Mouse (Mus musculus): ENCODE measurements around the gene Babam2. TPM values are rescaled to one million over a fixed set of nuclear protein-coding genes. Genes with fewer than 3 reads are reported as not detected.

The Babam2 gene
- polyA plus RNA-seq, 1 experiment from 2014 or later, result 53.2 TPM

DNA sequence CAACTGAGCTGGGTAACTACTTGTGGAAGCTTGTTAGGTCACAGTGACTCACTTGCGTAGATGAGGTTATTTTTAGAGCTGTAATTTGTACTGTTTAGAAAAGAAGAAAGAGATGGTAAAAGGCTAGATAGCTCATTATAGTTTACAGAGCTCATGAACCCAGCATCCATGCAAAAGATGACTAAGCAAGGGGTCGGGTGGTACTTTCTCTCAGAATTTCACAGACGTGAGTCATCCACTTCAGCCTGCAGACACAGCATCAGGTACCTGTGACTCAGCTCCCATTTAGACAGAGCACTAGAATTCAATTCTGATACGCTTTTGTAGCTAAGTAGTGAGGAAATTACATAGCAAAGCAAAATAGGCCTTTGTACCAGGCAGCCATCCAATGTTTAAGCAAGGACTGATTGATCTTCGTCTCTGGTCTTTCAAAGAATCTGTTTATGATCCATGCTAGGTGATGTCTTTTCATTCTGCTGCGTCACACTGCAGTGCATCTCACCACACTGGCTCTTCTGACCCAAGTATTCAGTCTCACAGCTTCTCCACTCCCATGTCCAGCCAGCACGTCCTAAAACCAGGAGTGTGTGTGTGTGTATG, 338.3 kb downstream of the Babam2 start:
- 77% methylated on average over 7 of the region's 7 CpGs for WGBS
- H3K9ac ChIP-seq, result no peak overlapping the region
- no peaks in the 10 kb centered on the region for H3K9me3 ChIP-seq
- H3K36me3 ChIP-seq (replicated peaks), result no peaks in the 10 kb centered on the region
- H3K27ac ChIP-seq, result no peak overlapping the region
- no peak overlapping the region for H3K4me2 ChIP-seq
- no peak for ATAC-seq (replicated peaks)
- H3K4me3 ChIP-seq, result no peak overlapping the region
- no peaks in the 10 kb centered on the region for H3K27me3 ChIP-seq (replicated peaks)
- H3K4me1 ChIP-seq, result no peaks in the 10 kb centered on the region

DNA sequence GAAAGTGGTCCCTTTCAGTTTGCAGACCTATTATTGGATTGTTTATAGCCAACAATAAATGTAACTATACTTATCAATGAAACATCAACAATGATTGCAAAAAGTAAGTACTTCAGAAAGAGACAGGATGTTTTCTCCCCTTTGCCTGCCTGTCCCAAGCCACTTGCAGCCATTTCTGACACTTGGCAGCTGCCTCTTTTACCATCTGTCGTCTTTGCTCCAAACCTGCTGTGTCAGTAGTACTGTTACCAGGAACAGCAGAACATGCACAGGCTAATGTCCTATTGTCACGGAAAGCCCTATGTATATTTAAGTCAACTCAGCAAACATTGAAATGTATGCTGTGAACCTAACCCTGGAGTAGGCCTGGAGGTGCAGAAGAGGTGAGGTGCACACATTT, 339.4 kb downstream of the Babam2 start:
- Histone ChIP-seq H3K27me3 (replicated peaks) (no peaks in the 10 kb centered on the region), H3K4me3 (no peak overlapping the region), H3K27ac (no peak overlapping the region), H3K9ac (no peak overlapping the region), H3K36me3 (replicated peaks) (no peaks in the 10 kb centered on the region), H3K4me1 (no peaks in the 10 kb centered on the region), H3K9me3 (no peaks in the 10 kb centered on the region), H3K4me2 (no peak overlapping the region)
- ATAC-seq (replicated peaks), result no peak
- WGBS, result 78% methylated on average over 2 of the region's 2 CpGs

DNA sequence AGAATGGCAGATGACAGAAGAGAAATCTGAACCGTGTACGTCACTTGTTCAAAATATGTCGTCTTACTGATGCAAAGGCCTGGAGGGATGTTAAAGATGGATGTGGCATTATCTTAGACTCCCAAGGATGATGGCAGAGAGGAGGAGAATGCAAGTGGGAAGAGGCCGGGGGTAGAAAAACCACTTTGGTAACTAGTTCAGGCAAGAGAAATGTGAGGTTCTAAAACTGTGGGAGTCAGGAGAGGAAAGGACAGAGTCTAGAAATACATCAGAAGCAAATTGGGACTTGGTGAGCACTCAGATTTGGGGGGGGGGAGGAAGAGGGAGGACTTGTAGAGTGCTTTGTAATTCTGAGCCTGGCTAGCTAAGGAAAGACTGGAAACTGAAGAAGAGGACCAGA, 340.1 kb downstream of the Babam2 start:
- Histone ChIP-seq H3K4me1 (no peaks in the 10 kb centered on the region), H3K9ac (no peak overlapping the region), H3K4me2 (no peak overlapping the region), H3K4me3 (no peak overlapping the region), H3K36me3 (replicated peaks) (no peaks in the 10 kb centered on the region), H3K27ac (no peak overlapping the region), H3K27me3 (replicated peaks) (no peaks in the 10 kb centered on the region), H3K9me3 (no peaks in the 10 kb centered on the region)
- 93% methylated on average over 4 of the region's 4 CpGs for WGBS
- no peak for ATAC-seq (replicated peaks)

DNA sequence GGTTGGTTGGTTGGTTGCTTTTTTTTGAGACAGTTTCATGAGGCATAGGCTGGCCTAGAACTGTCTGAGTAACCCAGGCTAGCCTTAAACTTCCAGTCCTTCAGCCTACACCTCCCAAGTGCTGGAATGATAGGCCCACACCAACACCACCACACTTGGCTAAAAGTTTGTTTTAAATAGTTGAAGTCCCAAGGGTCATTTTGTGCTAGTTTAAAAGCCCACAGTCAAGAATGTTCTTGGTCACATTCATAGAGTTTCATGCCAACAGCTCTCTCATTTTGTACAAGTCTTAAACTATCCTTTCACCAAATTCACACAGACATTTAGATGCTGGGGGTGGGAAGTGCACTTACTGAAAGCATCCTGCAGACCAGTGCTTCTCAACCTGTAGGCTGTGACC, 341.5 kb downstream of the Babam2 start:
- Histone ChIP-seq H3K4me2 (no peak overlapping the region), H3K4me3 (no peak overlapping the region), H3K27me3 (replicated peaks) (no peaks in the 10 kb centered on the region), H3K9ac (no peak overlapping the region), H3K27ac (no peak overlapping the region), H3K9me3 (no peaks in the 10 kb centered on the region), H3K4me1 (no peaks in the 10 kb centered on the region), H3K36me3 (replicated peaks) (no peaks in the 10 kb centered on the region)
- ATAC-seq (replicated peaks), result no peak

DNA sequence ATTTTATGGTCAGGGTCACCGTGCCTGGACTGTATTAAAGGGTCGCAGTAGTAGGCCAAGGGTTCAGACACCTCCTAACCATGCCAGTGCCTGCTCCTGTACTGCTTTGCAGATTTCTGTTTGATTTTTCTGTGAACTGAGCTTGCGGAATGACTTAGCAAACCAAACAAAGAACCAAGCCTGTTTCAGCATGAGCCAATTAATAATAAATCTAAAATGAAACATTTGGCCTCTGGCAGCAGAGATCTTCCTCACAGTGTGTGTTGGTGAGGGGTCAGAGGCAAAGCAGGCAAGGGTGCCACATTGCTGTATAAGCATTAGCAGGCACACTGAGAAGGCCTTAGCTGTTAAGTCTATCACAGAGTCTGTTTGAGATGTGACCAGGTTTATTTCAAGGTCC, 342.0 kb downstream of the Babam2 start:
- Histone ChIP-seq H3K9ac (no peak overlapping the region), H3K27ac (no peak overlapping the region), H3K9me3 (no peaks in the 10 kb centered on the region), H3K4me2 (no peak overlapping the region), H3K4me1 (no peaks in the 10 kb centered on the region), H3K36me3 (replicated peaks) (no peaks in the 10 kb centered on the region), H3K4me3 (no peak overlapping the region), H3K27me3 (replicated peaks) (no peaks in the 10 kb centered on the region)
- 91% methylated on average over 3 of the region's 3 CpGs for whole genome bisulfite sequencing
- ATAC-seq (replicated peaks), result no peak

DNA sequence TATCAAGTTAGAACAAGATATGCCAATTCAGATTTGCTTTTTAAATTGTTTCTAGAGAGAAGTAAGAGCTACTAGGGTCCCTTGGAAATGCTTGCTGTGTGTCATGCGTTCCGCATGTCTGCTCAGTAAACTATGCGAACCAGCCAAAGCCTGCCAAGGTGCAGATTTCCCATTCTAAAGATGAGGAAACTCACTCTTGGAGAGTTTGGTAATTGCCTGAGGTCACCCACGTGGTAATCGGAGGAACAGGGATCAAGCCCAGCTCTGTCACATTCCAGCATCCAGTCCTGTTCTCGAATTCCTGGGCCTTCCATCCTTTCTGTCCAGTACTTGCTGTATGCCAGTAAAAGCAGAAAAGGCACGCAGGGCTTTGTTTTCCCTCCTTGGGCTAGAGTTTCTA, 345.7 kb downstream of the Babam2 start:
- 79% methylated on average over 7 of the region's 7 CpGs for WGBS
- no peak for ATAC-seq (replicated peaks)

DNA sequence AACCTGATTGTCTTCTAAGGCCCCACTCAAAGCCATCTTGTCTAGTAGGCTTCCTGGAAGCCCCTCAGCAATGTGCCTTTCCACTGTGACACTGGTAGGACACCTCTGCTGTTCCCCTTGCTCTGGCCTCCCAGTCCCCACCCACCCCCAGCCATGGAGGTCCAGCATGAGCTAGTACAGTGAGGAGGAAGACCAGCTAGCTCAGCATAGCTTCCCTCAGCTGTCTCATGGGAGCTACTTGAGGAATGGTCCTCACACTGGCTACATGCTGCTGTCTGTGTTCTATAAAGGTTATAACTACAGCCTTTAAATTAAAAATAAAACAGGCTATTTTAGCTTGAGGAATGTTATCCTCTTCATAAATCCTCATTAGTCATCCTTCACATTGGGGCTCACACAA, 346.5 kb downstream of the Babam2 start:
- Histone ChIP-seq H3K4me1 (no peaks in the 10 kb centered on the region), H3K9me3 (no peaks in the 10 kb centered on the region), H3K9ac (no peak overlapping the region), H3K27ac (no peak overlapping the region), H3K27me3 (replicated peaks) (no peaks in the 10 kb centered on the region), H3K4me3 (no peak overlapping the region), H3K36me3 (replicated peaks) (no peaks in the 10 kb centered on the region), H3K4me2 (no peak overlapping the region)
- ATAC-seq (replicated peaks), result no peak

More for the DNA sequence above, 345.7 kb downstream of the Babam2 start:
- H3K4me1 ChIP-seq, result no peaks in the 10 kb centered on the region
- H3K4me3 ChIP-seq, result no peak overlapping the region
- no peak overlapping the region for H3K4me2 ChIP-seq
- H3K9ac ChIP-seq, result no peak overlapping the region
- H3K36me3 ChIP-seq (replicated peaks), result no peaks in the 10 kb centered on the region
- no peak overlapping the region for H3K27ac ChIP-seq
- no peaks in the 10 kb centered on the region for H3K9me3 ChIP-seq
- no peaks in the 10 kb centered on the region for H3K27me3 ChIP-seq (replicated peaks)

DNA sequence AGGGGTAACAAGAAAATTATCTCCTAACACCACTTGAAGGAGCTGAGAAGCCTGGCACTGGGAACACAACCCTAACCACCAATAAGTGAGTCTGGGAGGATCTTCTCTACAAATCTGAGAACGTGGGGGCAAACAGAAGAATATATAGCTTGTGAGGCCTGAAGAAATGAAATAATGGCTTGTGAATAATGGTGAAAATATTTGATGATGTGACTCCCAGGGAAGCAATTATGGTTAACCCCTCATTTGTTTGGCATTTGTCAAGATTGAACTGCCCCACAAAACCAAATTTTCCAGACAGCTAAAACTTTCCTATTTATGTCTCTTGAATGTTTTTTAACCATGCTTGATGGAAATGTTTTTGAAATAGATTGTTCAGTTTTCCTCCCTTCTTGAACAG, 354.4 kb downstream of the Babam2 start:
- ATAC-seq (replicated peaks), result no peak
- no peak overlapping the region for H3K4me2 ChIP-seq
- H3K4me1 ChIP-seq, result no peaks in the 10 kb centered on the region
- H3K36me3 ChIP-seq (replicated peaks), result no peaks in the 10 kb centered on the region
- 67% methylated on average over 1 of the region's 1 CpGs for WGBS
- no peaks in the 10 kb centered on the region for H3K27me3 ChIP-seq (replicated peaks)
- H3K4me3 ChIP-seq, result no peak overlapping the region
- H3K9me3 ChIP-seq, result no peaks in the 10 kb centered on the region
- no peak overlapping the region for H3K27ac ChIP-seq
- no peak overlapping the region for H3K9ac ChIP-seq

DNA sequence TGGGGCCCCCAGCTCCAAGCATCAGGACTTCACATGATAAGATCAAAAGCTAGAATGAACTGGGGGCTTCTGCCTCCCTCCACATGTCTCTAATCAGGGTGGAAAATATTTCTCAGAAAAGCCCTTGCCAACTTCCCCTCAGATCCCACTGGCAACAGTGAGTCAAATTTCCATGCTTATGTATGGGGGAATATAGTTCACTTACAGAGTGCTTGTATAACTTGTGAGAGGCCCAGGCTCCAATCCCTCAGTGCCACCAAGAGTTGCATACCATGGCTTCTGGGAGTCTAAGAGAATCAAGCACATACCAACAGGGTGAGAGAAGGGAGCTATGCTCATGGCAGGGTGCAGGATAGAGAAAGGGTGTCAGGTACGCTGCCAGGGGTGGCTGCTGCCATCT, 355.0 kb downstream of the Babam2 start:
- H3K4me2 ChIP-seq, result no peak overlapping the region
- no peaks in the 10 kb centered on the region for H3K9me3 ChIP-seq
- H3K36me3 ChIP-seq (replicated peaks), result no peaks in the 10 kb centered on the region
- ATAC-seq (replicated peaks), result no peak
- no peak overlapping the region for H3K9ac ChIP-seq
- no peaks in the 10 kb centered on the region for H3K27me3 ChIP-seq (replicated peaks)
- no peak overlapping the region for H3K4me3 ChIP-seq
- H3K4me1 ChIP-seq, result no peaks in the 10 kb centered on the region
- WGBS, result 95% methylated on average over 1 of the region's 1 CpGs
- no peak overlapping the region for H3K27ac ChIP-seq

DNA sequence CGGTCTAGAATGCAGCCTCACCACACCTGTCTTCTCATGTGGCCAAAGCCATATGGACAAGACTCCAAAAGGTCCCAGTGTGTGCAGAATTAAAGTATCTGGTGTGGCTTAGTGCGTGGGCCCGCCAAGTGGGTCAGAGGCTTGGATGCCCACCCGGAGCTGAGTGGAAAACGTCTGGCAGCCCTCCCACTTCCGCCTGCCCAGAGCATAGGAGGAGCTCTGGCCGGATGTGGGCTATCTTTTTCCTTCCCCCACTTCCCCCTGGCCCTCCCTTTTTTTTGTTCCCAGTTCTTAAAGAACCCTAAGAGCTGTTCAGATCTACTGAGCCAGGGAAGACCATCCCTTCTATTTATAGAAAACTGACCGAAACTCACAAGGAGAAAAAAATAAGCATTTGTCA, 356.0 kb downstream of the Babam2 start:
- Histone ChIP-seq H3K9me3 (no peaks in the 10 kb centered on the region), H3K9ac (no peak overlapping the region), H3K4me2 (no peak overlapping the region), H3K27me3 (replicated peaks) (no peaks in the 10 kb centered on the region), H3K27ac (no peak overlapping the region), H3K4me3 (no peak overlapping the region), H3K36me3 (replicated peaks) (no peaks in the 10 kb centered on the region), H3K4me1 (no peaks in the 10 kb centered on the region)
- ATAC-seq (replicated peaks), result no peak
- WGBS, result 83% methylated on average over 8 of the region's 8 CpGs

DNA sequence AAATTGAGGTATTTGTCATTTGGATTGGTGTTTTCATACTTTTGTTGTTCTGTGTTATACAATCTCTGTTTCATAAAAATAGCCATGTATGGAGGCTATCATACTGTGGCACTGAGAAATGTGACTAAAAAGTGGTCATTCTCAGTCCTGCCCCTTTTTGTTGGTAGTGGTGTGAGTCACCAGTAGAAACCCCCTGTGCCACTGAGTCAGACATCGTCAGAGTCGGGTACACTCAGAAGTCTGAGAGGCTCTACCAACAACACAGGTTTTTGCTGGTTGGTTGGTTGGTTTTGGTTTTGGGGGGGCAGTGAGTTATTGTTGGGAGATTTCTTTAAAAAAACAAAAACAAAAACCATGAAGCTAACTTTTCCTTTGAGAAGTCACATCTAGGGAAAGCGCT, 358.2 kb downstream of the Babam2 start:
- H3K9me3 ChIP-seq, result no peaks in the 10 kb centered on the region
- H3K27ac ChIP-seq, result no peak overlapping the region
- no peak overlapping the region for H3K4me3 ChIP-seq
- H3K27me3 ChIP-seq (replicated peaks), result no peaks in the 10 kb centered on the region
- H3K4me1 ChIP-seq, result no peaks in the 10 kb centered on the region
- 80% methylated on average over 3 of the region's 3 CpGs for WGBS
- no peak overlapping the region for H3K9ac ChIP-seq
- no peak for ATAC-seq (replicated peaks)
- no peaks in the 10 kb centered on the region for H3K36me3 ChIP-seq (replicated peaks)
- H3K4me2 ChIP-seq, result no peak overlapping the region

DNA sequence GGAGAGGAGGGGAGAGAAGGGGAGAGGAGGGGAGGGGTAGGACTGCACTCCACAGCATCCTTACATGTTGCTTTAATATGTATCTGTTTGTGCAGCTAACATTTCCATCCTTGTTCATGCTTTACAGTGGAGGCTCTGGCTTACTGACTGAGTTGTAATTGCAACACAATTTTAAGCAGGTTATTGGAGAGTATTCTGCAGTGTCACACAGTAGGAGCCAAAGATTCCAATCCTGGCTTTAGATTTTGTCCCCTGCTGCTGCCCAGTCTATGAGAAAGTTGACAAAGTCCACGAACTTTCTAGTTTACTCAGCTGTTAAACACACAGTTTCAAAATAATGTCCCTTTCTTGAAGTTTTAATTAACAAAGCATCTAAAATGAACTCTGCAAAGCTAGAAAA, 358.6 kb downstream of the Babam2 start:
- ATAC-seq (replicated peaks), result no peak
- Histone ChIP-seq H3K4me2 (no peak overlapping the region), H3K36me3 (replicated peaks) (no peaks in the 10 kb centered on the region), H3K4me3 (no peak overlapping the region), H3K27me3 (replicated peaks) (no peaks in the 10 kb centered on the region), H3K9me3 (no peaks in the 10 kb centered on the region), H3K9ac (no peak overlapping the region), H3K4me1 (no peaks in the 10 kb centered on the region), H3K27ac (no peak overlapping the region)
- WGBS, result 61% methylated on average over 1 of the region's 1 CpGs

DNA sequence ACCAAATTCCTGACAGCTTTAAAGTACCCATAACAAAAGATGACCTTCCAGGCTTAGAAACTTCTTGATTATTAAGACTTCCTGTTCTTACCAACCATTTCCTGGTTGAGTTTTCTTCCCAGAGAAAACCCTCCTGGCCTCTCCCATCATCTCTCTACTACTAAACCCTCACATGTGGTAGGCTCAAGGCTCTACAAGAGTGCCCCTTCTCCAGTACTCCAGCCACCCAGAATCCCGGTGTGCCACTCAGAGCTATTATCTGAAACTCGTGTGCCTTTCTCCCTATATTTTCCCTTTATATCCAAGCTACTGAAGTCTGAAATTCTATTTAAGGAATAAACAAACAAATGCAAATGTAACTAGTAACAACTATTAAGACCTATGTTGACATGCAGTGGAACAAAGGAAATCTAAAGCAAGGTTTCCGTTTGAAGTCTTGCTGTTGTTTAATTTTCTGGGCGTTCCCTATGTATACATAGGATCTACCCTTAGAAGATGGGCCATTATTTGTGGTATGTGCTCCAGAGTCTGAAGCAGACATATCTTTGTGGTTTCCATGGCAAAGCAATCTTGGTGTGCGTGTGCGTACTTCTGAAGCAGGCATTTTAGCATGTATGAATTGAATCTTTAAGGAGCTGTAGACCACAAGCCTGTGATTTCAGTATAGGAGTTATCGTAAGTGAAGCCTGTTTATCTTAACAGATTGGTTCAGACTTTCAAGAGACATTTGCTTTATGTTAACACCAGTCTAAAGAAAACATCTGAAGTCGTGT, 361.2 kb downstream of the Babam2 start:
- no peaks in the 10 kb centered on the region for H3K4me1 ChIP-seq
- H3K27me3 ChIP-seq (replicated peaks), result no peaks in the 10 kb centered on the region
- no peak for ATAC-seq (replicated peaks)
- H3K9ac ChIP-seq, result no peak overlapping the region
- WGBS, result 72% methylated on average over 8 of the region's 8 CpGs
- H3K36me3 ChIP-seq (replicated peaks), result no peaks in the 10 kb centered on the region
- H3K4me2 ChIP-seq, result no peak overlapping the region
- H3K4me3 ChIP-seq, result no peak overlapping the region
- no peaks in the 10 kb centered on the region for H3K9me3 ChIP-seq
- H3K27ac ChIP-seq, result no peak overlapping the region
